Mouse (Mus musculus) kidney, adult 8-10 months (tissue): ENCODE results near the gene Ngp.

ENCODE experiments used
- DNase-seq, 2 experiments: peaks; one replicate each; pipeline ENCODE4 v3.0.0; 2022

The Ngp gene

GRCm38 (mm10) chr9:110440049-110440448 lies 20.5 kb downstream of the Ngp start:
- no peak for DNase-seq

DNA sequence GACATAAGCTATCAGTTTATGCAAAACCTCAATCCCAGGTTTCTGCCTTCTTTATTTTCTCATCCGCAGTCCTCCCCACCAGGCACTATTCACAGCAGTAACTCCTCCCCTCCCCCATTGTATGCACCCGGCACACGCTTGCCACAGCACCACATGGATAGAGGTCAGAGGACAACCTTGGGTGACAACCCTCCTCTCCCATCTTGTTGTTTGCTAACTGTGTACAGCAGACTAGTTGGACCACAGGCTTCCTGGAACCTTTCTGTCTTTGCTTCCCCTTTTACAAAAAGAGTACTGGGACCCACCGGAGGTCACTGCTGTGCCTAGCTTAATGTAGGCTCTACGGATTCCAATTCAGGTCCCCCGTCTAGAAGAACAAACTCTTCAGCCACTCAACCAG lies 21.0 kb downstream of the Ngp start:
- DNase-seq: no peak

DNA sequence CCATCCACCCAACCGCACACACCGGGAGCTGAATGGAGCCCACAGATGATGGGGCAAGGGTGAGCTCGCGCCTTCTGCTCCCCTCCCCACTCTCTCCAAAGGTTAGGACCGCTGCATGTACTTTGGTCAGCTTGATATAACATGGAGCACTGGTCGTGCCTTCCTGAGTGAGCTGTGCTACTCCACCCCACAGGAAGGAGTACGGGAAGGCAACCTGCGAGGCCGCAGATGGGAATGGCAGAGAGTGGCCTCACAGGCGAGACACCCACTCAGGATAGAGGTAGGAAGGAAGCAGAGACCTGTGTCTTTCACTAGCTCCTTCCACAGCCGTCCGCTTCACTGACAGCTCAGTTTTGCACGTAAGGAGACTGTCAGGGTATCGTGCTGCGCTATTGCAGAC lies 28.8 kb downstream of the Ngp start:
- no peak for DNase-seq

GRCm38 (mm10) chr9:110448857-110449617 lies 29.5 kb downstream of the Ngp start:
- peak; percentile 50 to 71 for DNase-seq

DNA sequence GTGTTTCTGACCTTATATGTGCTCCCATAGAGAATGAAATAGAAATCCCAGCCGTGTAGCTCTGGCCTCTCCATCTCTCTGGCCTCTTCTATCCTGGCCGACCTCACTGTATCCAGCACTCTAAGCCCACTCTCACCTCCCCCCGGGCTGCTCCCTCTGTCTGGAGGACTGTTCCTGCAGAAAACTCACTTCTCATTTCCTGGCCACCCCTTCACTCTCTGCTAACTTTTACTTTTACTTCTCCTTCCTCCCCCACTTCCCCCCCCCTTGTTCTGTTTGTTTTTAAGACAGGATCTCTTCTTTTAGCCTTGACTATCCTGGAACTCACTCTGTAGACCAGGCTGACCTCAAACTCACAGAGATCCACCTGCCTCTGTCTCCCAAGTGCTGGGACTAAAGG lies 33.0 kb downstream of the Ngp start:
- no peak for DNase-seq

DNA sequence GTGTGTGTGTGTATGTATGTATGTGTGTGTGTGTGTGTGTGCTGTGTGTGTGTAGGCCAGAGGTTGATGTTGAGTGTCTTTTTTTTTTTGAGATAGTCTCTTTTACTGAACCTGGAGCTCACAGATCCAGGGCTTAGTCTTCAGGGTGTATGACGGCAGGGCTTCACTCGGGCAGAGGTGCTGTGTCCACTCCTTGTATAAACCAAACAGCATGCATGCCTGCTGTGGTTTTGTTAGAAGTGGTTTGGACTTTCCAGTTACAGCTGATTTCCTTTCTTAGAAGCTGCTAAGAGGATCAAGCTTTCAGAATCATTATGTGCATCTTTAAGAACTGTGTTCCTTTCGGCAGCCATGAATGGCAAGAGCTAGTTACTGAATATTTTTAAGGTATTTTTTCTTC lies 38.4 kb downstream of the Ngp start:
- DNase-seq: no peak

DNA sequence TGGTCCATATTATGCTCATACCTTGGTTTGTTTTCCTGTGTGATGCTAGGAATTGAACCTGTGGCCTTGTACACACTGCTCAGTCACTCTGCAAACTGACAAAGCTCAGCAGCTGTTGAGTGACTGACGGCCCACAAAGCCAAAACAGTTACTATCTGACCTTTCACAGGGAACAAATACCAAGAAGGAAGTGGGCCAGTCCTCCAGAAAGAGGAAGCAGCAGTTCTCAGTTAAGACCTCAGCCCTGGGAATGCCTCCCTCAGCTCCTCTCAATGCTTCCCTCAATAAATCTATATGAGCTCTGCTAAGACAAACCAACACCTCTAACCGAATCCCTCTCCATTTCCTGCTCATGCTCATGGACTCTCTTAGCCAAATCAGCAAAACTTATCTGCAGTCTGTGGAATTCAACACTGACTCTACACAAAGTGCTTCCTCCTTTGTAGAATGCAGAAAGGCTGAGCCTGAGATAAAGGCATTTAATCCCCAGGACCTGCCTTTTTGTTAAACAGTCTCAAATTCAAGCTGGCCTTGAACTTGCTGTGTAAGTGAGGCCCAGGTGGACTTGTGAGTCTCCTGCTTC lies 39.7 kb downstream of the Ngp start:
- peak in 1 of 2 experiments; percentile 20 for DNase-seq

DNA sequence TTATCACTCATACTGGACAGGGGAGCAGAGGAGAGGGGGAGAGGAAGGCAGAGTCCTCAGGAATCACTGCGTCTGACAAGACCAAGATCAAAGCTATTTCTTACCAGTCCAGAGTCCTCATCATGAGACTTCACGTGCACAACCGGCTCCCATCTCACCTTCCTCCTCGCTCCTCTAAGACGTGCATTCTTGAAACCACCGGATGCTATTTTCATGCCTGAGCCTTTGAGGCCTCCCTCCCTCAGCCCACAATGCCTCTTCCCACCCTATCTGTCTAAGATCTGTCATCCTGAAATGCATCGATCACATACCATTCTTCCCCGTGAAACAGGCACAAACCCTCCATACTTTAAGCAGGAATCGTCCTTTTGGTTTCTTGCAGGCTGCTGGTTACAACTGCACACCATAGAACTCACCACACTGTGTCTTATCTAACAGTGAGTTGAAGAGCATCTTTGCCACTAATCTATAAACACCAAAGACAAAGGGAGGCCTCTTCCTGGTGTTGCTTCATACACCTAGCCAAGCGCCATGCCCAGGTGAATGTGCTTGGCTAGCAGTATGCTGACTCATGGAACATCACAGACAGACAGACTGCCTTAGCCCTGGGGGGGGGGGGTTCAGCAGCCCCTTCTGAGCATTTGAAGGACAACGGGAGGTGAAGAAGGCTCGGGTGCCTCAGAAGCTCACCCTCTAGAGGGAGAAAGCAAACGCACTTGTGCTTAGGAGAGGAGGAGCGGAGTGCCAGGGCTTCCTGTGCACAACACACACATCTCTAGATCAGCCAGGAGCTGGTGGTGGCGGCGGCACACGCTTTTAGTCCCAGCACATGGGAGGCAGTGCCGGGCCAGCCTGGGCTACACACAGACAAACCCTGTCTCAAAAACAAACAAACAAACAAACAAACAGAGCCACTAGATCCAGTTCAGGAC lies 41.6 kb downstream of the Ngp start:
- no peak for DNase-seq

GRCm38 (mm10) chr9:110462321-110462720 lies 42.8 kb downstream of the Ngp start:
- DNase-seq: no peak

DNA sequence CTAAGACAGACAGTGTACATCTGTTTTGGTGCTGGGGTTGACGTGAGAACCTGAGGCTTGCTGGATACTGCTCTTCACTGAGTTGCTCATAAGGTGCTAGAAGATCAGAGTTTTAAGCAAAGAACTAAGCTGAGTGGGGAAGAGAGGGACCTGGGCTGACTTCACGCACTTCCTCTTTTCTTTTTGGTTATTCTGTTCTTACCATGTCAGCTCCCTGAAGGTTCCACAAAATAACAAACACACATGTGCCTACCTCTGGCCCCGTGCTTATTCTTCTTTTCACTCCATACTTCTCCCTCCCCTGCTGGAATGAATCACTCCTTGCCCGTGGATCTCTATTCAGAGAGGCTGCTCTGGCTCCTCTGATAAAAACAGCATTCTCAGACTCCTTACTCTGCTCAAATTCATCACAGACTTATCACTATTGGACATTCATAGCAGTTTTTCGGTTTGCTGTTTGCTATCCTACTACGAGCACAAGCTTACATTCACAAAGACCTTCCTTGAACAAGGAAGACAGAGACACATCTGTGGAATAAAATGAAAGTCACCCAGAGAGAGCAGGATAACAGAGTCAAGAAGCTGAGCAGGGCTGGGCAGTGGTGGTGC lies 44.5 kb downstream of the Ngp start:
- DNase-seq: no peak

DNA sequence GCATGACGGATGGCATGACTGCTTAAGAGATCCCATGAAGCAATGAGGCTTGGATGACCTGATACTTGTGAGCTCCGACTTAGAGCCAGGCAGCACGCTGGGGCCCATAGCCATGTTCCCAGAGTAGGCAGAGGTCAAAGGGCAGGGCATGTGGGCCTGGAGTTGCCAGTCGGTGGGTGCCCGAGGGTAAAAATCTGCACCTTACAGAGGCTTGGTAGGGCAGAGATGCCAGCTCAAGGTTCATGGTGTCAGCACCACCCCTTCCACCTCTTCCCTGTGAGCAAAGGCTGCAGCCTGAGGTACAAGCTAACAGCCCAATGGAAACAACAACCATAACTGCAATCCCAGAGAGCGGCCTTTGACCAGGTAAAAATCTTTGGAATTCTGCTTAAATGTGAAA lies 45.8 kb downstream of the Ngp start:
- DNase-seq: peak; percentile 56 to 61

GRCm38 (mm10) chr9:110466179-110466578 lies 46.6 kb downstream of the Ngp start:
- peak in 1 of 2 experiments; percentile 37 for DNase-seq
